Mouse (Mus musculus): ENCODE measurements around the gene Hoxd9. TPM values are rescaled to one million over a fixed set of nuclear protein-coding genes. Genes with fewer than 3 reads are reported as not detected.

The Hoxd9 gene
- polyA plus RNA-seq, 1 experiment = not detected

DNA sequence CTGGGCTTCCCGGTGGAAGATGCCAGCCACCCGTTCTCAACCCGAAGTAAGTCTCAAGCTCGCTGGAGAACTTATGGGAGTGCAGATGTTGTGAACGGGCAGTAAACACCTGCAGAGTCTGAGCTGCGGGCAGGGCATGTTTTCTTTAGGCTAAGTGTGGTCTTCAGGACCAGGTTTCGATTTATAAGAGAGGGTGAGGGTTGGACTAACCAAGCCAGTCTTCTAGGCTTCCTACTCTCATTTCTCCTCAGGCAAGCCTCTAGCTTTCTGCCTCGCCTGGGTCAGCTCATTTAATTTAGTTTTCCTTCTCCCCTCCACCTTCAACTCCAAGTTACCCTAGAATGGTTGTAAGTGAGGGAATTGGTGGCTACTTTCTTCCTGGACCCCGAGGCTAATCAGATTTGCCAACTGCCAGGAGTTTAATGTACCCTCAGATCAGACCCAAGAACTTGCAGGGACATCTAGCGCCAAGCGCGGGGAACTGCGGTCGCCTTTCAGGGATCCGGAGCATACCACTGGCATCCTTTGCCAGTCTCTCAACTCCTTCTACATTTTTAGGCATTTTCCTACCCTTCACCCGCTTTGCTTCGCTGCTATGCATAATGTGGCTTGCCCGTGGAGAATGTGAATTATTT, 34.1 kb upstream of the Hoxd9 start:
- TF ChIP-seq GATA1 (IDR thresholded peaks at IDR 0.05; ENCODE audit: low read length) = no peak

DNA sequence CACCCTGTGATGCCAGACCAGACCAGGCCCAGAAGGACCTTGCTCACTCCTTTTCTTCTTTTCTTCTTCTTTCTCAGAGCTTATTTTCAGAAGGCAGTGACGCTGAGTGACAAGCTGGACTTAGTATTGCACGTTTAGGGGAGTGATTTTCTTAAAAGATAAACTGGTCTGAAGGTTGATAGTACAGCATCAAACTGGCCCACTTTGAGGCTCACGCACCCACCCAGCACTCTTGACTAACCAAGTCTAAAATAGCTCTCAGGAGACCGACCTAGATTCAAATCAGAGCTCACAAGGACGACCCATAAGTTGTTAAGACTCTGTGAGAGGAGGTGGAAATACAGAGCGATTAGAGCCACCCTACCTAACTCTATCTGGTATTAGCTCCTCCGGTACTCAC, 31.1 kb upstream of the Hoxd9 start:
- TF ChIP-seq GATA1 (IDR thresholded peaks at IDR 0.05; ENCODE audit: low read length) = no peak

DNA sequence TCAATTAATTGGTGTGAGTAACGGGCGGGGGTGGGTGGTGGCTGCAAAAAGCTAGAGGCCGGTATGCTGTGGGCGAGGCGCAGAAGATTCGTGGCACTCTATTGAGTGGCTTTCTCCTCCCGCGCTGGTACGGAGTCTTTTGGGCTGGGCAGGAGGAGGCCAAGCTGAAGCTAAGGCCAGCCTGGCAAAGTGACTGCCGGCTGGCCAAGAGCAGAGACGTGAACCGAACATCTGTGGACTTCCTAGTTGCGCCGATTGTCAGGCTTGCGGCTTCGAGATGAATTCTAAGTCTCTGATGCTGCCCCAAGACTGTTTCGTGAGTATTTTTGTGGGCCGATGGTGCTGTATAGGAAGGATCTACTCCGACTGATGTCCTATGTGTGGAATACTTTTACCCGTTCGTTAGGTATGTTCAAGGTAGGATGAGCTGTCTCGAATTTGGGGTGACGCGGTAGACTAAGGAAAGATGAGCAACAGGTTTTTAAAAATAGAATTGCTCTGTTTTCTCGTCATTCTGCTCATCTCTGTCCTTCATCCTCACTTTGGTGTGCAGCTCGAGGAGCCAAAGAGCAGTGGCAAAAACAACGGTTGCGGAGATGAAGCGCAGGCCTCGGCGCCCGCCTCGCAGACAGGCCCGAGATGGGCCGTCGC, 30.2 kb upstream of the Hoxd9 start:
- no peak for TF ChIP-seq GATA1 (IDR thresholded peaks at IDR 0.05; ENCODE audit: low read length)

DNA sequence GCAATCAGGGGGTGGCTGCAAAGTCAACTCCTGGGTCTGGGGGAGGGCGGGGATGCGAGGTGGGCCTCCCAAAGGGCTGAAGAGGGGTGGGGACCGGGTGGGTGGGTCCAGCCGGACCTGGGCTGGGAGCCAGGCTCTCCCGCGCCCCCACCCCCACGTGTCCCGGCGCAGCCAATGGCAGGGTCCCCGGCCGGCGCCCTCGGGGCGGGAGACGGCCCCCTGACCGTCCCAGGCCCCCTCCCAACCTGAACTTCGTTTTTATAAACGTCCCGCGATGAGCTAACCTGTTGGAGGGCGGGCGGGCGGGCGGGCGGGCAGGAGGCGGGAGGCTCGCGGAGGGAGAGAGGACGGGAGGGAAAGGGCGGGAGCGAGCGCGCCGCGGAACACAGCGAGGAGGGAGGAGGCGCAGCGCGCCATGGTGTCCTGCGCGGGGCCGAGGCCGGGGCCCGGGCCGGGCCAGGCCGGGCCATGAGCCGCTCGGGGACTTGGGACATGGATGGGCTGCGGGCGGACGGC, 29.6 kb upstream of the Hoxd9 start, which contains the start of gene Hoxd13:
Gene Hoxd13, plus strand, starts transcription at position 469 of the 516 bp plus-strand sequence.
- no peak for TF ChIP-seq GATA1 (IDR thresholded peaks at IDR 0.05; ENCODE audit: low read length)

- TF ChIP-seq GATA1 (IDR thresholded peaks at IDR 0.05; ENCODE audit: low read length) = no peak
These were observed 28.9 kb upstream of the Hoxd9 start for GRCm38 (mm10) chr2:74668370-74669229.

- no peak for TF ChIP-seq GATA1 (IDR thresholded peaks at IDR 0.05; ENCODE audit: low read length)
These were observed 28.3 kb upstream of the Hoxd9 start for GRCm38 (mm10) chr2:74669230-74669578.

- TF ChIP-seq GATA1 (IDR thresholded peaks at IDR 0.05; ENCODE audit: low read length) = no peak
These were observed 27.8 kb upstream of the Hoxd9 start for GRCm38 (mm10) chr2:74669650-74670235.

- TF ChIP-seq GATA1 (IDR thresholded peaks at IDR 0.05; ENCODE audit: low read length) = no peak
These were observed 26.8 kb upstream of the Hoxd9 start for GRCm38 (mm10) chr2:74670632-74671188.

GRCm38 (mm10) chr2:74671847-74672246, 25.7 kb upstream of the Hoxd9 start:
- TF ChIP-seq GATA1 (IDR thresholded peaks at IDR 0.05; ENCODE audit: low read length) = no peak

- TF ChIP-seq GATA1 (IDR thresholded peaks at IDR 0.05; ENCODE audit: low read length) = no peak
These were observed 24.8 kb upstream of the Hoxd9 start for GRCm38 (mm10) chr2:74672481-74673362.

- no peak for TF ChIP-seq GATA1 (IDR thresholded peaks at IDR 0.05; ENCODE audit: low read length)
These were observed 23.6 kb upstream of the Hoxd9 start for GRCm38 (mm10) chr2:74673835-74674425.

DNA sequence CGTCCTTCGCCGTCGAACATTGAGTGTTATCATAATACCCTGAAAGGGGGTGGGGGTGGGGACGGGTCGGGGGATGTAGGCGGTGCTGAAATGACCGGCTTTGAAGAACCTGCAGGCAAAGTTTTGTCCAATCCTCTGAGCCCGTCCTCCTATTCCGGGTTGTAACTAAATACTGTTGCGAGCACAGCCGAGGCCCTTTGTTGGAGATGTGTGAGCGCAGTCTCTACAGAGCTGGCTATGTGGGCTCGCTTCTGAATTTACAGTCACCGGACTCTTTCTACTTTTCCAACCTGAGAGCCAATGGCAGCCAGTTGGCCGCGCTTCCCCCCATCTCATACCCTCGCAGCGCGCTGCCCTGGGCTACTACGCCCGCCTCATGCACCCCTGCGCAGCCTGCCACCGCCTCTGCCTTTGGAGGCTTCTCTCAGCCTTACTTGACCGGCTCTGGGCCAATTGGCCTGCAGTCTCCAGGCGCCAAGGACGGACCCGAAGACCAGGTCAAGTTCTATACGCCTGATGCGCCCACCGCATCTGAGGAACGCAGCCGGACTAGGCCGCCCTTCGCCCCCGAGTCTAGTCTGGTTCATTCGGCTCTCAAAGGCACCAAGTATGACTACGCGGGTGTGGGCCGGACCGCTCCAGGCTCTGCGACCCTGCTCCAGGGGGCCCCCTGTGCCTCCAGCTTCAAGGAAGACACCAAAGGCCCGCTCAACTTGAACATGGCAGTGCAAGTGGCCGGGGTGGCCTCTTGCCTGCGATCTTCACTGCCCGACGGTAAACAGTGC, 22.5 kb upstream of the Hoxd9 start, which contains the start of gene Hoxd12:
Gene Hoxd12, plus strand, starts transcription at position 133 of the 785 bp plus-strand sequence.
- no peak for TF ChIP-seq GATA1 (IDR thresholded peaks at IDR 0.05; ENCODE audit: low read length)

- no peak for TF ChIP-seq GATA1 (IDR thresholded peaks at IDR 0.05; ENCODE audit: low read length)
These were observed 21.8 kb upstream of the Hoxd9 start for GRCm38 (mm10) chr2:74675666-74676282.

Measured in G1E-ER4 (cell line).